Mouse (Mus musculus) gastrocnemius, postnatal 36 days (tissue): ENCODE results near the gene Adamts7. TPM values are rescaled to one million over a fixed set of nuclear protein-coding genes. Genes with fewer than 3 reads are reported as not detected.

ENCODE experiments used
- DNase-seq, 2 experiments: peaks; one replicate each; pipeline ENCODE4 v3.0.0; 2022
- intact Hi-C: fragments of 180-260 bp; cut with DNase I; formaldehyde crosslinking; loops from one replicate; pipeline ENCODE4 v1.15.1; 2025
- total RNA-seq, 2 experiments: library from RNA; stranded (reverse); gene quantifications; 2 replicates each; pipeline ENCODE4 v1.2.3; 2021

The Adamts7 gene
- total RNA-seq, 2 experiments from 2014 or later: 0.84 to 0.91 TPM

DNA sequence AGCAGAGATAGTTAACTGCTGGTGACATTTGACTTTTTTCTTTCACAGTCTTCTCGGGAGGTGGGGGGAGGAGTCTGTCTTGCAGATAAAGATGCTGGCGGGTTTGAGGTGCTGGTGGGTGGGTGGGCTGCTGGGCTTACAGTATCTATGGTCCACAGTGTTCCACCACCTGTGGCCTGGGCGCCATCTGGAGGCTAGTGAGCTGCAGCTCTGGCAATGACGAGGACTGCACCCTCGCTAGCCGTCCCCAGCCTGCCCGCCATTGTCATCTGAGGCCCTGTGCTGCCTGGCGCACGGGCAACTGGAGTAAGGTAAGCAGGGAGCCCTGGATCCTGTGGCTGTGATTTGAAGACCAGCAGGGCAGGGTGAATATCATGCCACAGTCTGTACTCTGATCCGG is 32.1 kb downstream of the Adamts7 start:
- DNase-seq: no peak
- intact Hi-C loops: no loop called here

- intact Hi-C loops: no loop called here
- no peak for DNase-seq
These were observed 33.4 kb downstream of the Adamts7 start for GRCm38 (mm10) chr9:90196262-90196661.

DNA sequence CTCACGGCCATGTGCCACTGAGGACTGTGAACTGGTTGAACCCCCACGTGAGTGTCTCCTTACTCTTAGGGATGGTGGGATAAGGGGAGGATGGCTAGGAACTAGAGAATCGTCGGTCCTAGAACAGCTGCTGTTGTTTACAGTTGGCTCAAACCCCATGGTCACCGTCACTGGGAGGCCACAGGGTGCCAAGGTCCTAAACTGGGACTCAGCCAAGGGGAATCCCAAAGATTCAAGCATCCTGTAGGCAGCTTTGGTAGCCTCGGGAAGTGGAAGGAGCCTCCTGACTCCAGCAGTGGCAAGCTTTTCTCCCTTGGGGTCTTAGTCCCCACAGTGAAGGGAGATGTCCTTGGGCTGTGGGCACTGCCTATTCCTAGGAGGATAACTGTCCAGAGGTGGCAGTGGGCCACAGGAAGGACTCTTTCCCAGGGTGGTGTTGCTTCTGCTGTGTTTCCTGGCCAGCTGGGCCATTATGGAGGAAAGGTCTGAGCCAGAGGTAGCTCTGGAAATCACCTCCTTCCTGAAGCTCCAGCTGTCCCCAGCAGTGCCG is 34.3 kb downstream of the Adamts7 start:
- intact Hi-C loops: no loop called here
- no peak for DNase-seq

GRCm38 (mm10) chr9:90197866-90198383 is 35.1 kb downstream of the Adamts7 start:
- no peak for DNase-seq
- intact Hi-C loops: no loop called here

DNA sequence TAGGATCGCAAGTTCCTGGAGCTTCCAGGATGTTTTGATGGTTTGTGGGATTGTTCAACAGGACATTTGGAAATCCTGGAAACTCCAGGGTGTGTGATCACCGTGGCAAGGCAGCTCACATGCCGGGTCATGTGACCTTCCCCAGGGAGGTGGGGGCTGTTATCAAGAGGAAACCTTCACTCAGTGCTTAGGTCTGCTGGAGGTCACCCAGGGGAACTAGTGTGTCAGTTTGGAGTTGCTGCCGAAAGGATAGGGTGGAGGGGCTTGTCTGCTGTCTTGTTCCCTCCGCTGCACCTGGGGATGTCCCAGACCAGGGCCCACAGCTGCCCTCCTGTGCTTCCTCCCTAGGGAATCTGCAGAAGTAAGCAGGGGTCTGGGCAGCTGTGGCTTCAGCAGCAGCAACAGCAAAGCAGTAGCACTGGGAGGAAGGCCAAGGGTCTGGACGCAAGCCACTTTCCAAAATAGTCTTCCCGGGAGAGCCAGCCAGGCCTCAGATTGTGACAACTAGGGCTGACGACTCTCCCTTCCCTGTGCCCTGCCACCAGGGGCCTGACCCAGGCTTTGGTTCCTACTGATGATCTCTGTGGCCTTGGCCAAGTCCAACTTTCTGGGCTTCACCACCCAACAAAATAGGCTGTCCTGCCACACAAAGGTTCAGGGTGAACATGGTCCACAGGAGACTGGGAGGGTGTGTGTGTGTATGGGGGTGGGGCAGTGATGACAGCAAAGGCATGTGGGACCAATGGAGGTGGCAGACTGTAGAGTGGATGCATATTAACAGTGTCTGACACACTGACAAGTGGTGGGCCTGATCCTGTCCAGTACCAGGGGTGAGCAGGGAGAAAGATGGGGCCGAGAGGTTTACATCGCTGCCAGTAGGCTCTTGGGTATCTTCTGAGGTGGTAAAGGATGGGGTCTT is 35.9 kb downstream of the Adamts7 start:
- DNase-seq: peak; percentile 71 to 72
- intact Hi-C loops: no loop called here

- no peak for DNase-seq
- intact Hi-C loops: no loop called here
These were observed 36.7 kb downstream of the Adamts7 start for GRCm38 (mm10) chr9:90199611-90200010.

DNA sequence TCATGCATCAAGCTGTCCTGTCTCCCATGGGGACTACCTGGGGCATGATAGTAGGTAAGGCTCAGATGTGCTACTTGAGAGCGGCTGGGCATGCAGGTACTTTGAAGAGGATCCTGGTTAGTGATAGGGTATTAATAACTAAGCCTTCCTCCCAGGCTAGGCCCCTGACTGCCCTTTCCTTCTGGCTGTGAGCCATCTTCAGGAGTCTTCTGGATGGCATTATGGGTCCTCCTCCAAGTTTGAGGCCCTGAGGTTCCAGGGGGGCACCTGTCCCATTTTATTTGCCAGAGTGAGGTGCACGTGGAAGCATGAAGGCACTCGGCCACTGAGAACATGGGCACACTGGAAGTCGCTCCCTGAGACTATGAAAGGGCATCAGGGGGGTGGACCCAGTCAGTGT is 37.6 kb downstream of the Adamts7 start:
- intact Hi-C loops: no loop called here
- no peak for DNase-seq

GRCm38 (mm10) chr9:90201096-90201495 is 38.2 kb downstream of the Adamts7 start:
- intact Hi-C loops: no loop called here

GRCm38 (mm10) chr9:90201541-90201940 is 38.7 kb downstream of the Adamts7 start:
- intact Hi-C loops: no loop called here
- DNase-seq: no peak

More at GRCm38 (mm10) chr9:90201096-90201495, 38.2 kb downstream of the Adamts7 start:
- DNase-seq: no peak

DNA sequence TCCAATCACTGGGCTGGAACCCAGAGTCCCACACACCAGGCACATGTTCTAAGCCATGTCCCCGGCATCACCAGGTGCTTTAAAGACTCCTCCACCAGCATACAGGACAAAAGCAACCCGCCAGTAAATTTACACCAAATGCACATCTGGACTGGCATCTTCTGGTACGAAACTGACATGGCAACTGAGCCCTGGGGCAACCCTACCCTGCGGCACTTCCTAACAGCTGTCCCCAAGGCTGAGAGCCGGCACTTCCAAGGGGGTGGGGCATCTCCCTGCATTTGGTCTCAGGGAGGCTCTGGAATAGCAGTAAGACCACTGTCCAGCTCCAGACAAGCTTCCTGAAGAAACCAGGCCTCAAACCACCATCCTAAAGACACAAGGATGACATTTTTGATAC is 40.4 kb downstream of the Adamts7 start:
- DNase-seq: no peak
- intact Hi-C loops: no loop called here

DNA sequence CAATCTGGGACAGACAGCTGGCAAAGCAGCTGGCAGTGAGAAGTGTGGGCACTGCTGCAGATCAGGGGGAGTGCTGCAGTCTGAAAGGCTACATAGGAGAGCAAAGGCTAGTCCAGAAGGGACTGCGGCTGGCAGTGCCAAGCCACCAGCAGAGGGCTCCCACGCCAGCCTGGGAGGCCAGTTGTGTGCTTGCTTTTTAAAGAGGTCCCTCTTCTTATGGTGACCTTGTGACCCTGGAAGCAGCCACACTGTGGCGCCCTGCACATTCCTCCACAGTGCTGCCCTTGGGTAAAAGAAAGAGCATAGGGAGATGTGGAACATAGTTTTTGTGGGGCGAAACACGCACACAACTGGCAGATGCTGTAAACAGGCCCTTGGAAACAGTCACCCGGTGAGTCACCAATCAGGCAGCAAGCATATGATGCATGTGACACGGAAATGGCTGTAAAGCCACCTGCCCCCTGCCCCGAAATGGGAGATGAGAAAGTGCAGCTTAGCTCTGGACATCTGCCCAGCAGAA is 41.6 kb downstream of the Adamts7 start:
- intact Hi-C loops: loop anchor here (2.0 kb wide), 1 partner anchor 242 kb away; no protein-coding TSS in a partner anchor
- no peak for DNase-seq

DNA sequence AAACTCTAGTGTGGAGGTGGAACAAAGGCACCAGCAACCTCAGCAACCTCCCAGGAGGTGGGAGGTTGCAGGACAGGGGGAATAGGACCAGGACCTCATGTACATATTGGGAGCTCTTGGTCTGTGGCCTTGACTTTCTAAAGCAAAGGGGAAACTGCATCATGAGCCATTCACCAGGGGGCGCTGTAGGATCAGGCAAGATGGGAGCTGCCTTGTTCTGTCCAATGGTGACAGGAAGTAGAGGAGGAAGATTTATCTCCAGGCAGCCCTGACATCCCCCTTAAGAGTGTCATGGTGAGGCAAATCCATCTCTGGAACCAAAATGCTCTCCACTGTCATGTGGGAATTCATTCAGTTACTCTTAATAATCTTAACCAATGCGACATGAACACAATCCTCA is 43.6 kb downstream of the Adamts7 start:
- peak; percentile 77 to 79 for DNase-seq
- intact Hi-C loops: no loop called here

GRCm38 (mm10) chr9:90207808-90208207 is 44.9 kb downstream of the Adamts7 start:
- DNase-seq: peak in 1 of 2 experiments; percentile 4
- intact Hi-C loops: no loop called here

- intact Hi-C loops: no loop called here
- DNase-seq: no peak
These were observed 45.8 kb downstream of the Adamts7 start for GRCm38 (mm10) chr9:90208655-90209054.

GRCm38 (mm10) chr9:90213127-90213526 is 50.3 kb downstream of the Adamts7 start:
- intact Hi-C loops: no loop called here
- no peak for DNase-seq

GRCm38 (mm10) chr9:90216259-90217001 is 53.6 kb downstream of the Adamts7 start:
- no peak for DNase-seq
- intact Hi-C loops: no loop called here

DNA sequence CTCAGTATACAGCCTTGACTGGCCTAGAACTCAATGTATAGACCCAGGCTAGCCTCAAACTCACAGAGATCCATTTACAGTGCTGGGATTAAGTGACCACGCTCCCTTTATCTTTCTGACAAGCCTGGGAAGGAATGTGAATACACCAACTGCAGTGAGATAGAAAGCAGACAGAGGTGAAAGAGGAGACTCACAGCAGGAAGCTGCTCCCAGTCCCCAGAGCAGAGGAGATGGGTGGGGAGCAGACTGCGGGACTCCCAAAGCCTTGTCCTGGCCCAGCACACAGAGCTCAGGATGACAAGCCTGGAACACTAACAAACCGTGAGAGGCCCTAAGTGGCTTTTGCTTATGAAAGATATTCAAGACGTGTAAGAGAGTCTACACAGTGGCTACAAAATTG is 54.6 kb downstream of the Adamts7 start:
- no peak for DNase-seq
- intact Hi-C loops: no loop called here

- DNase-seq: no peak
- intact Hi-C loops: no loop called here
These were observed 59.4 kb downstream of the Adamts7 start for GRCm38 (mm10) chr9:90222275-90222674.

- intact Hi-C loops: no loop called here
- DNase-seq: peak in 1 of 2 experiments; percentile 39
These were observed 63.3 kb downstream of the Adamts7 start for GRCm38 (mm10) chr9:90226081-90226741.

GRCm38 (mm10) chr9:90226742-90227096 is 63.9 kb downstream of the Adamts7 start:
- intact Hi-C loops: no loop called here
- DNase-seq: no peak
